Comparison of ENCODE assay signal across 10 mouse cellular contexts in the genomic region with DNA sequence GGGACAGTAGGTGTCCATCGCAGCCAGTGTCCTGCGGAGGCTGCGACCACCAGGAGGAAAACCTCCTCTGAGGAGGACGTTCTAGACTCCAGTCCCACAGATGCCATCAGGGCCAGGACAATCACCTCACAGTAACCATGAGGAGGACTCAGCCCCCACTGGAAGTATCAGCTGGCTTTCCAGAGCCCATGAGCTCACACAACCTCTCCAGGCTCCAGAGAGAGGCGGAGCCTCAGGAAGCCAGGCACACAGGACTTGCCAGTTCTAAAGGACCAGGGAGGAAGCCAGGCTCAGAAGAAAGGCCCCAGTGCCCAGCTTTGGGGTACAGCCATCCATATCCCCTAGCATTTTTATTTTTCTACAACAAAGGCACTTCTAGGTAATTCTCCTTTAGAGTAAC. TPM values are rescaled to one million over a fixed set of nuclear protein-coding genes. Genes with fewer than 3 reads are reported as not detected.
A peak's percentile ranks its signal among the peaks of the same experiment; 100 is the strongest.
DNase-seq lines count a peak whose midpoint lies in the region; TF ChIP-seq lines count a peak whose summit lies in the region.
"Had no signal": no experiment of that assay in that cellular context is flagged by ENCODE, and none has a peak within 500 bp of the region (broad histone marks: within the 10 kb centered on the region; RNA-seq: fewer than 3 reads in every experiment).

No protein-coding gene starts in this region.

- peak; percentile 67 for DNase-seq in adrenal gland, postnatal 14 days
- DNase-seq in adrenal gland, adult 18-20 months (ENCODE audit: low spot score in 2 of 2), result no peak
- no peak for DNase-seq in layer of hippocampus, adult 2 months (ENCODE audit: low spot score in 2 of 2)
- no peak for DNase-seq in layer of hippocampus, postnatal 36 days
- peak; percentile 41 for DNase-seq in urinary bladder, postnatal 14 days (ENCODE audit: low spot score)
- DNase-seq in urinary bladder, postnatal 25 days (ENCODE audit: low spot score), result no peak
- DNase-seq in spleen, adult 18-20 months, result no peak
- no peak for DNase-seq in left cerebral cortex, adult 9 months (ENCODE audit: low spot score in 2 of 2)
- DNase-seq: thymus, adult 18-20 months had no signal

- no peak for TF ChIP-seq CTCF in layer of hippocampus, adult 2 months (conservative IDR thresholded peaks at IDR 0.05)

- no peak overlapping the region for H3K4me3 ChIP-seq in layer of hippocampus, adult 2 months
- H3K4me3 ChIP-seq: midbrain, embryonic 10.5 days had no signal

- H3K27ac ChIP-seq in layer of hippocampus, adult 2 months, result peak overlapping the region; percentile 39; the same call in 1 of the 2 replicates
- H3K27ac ChIP-seq: midbrain, embryonic 10.5 days had no signal

RNA-seq across cellular contexts. Expression of gene Sbno2, which starts 9.8 kb away (rescaled TPM):
- 52.8 and 52.9 TPM in 2 replicates for total RNA-seq in adrenal gland, postnatal 14 days (2021)
- 10 to 100 TPM; 31.0 to 41.4 TPM for total RNA-seq in adrenal gland, adult 18-20 months (2021)
- total RNA-seq in layer of hippocampus, adult 2 months (2021), result 10 to 100 TPM; 22.4 to 23.4 TPM
- total RNA-seq in layer of hippocampus, postnatal 36 days (2021), result 10 to 100 TPM; 17.2 to 20.7 TPM

RNA-seq across cellular contexts. Expression of gene Stk11, which starts 20.1 kb away (rescaled TPM):
- total RNA-seq in adrenal gland, postnatal 14 days (2021), result 138 and 147 TPM in 2 replicates
- 100 to 1,000 TPM; 154 to 158 TPM for total RNA-seq in adrenal gland, adult 18-20 months (2021)
- total RNA-seq in layer of hippocampus, adult 2 months (2021), result 10 to 100 TPM; 96.8 to 97.7 TPM
- total RNA-seq in layer of hippocampus, postnatal 36 days (2021), result 10 to 100 TPM; 93.3 to 95.9 TPM

RNA-seq across cellular contexts. Expression of gene Atp5d, which starts 42.9 kb away (rescaled TPM):
- 920 and 980 TPM in 2 replicates for total RNA-seq in adrenal gland, postnatal 14 days (2021)
- total RNA-seq in adrenal gland, adult 18-20 months (2021), result 1,000 to 10,000 TPM in 1 of 2 experiments, 100 to 1,000 TPM in 1; 593 to 1,133 TPM
- 100 to 1,000 TPM; 332 to 344 TPM for total RNA-seq in layer of hippocampus, adult 2 months (2021)
- total RNA-seq in layer of hippocampus, postnatal 36 days (2021), result 100 to 1,000 TPM; 324 to 369 TPM

RNA-seq across cellular contexts. Expression of gene Cbarp, which starts 45.1 kb away (rescaled TPM):
- 69.9 and 137 TPM in 2 replicates for total RNA-seq in adrenal gland, postnatal 14 days (2021)
- 100 to 1,000 TPM; 129 to 266 TPM for total RNA-seq in adrenal gland, adult 18-20 months (2021)
- 100 to 1,000 TPM; 331 to 341 TPM for total RNA-seq in layer of hippocampus, adult 2 months (2021)
- total RNA-seq in layer of hippocampus, postnatal 36 days (2021), result 100 to 1,000 TPM; 336 to 379 TPM

RNA-seq across cellular contexts. Expression of gene Gpx4, which starts 48.6 kb away (rescaled TPM):
- 1,329 and 1,354 TPM in 2 replicates for total RNA-seq in adrenal gland, postnatal 14 days (2021)
- total RNA-seq in adrenal gland, adult 18-20 months (2021), result 1,000 to 10,000 TPM; 1,091 to 1,886 TPM
- 100 to 1,000 TPM; 440 to 464 TPM for total RNA-seq in layer of hippocampus, adult 2 months (2021)
- 100 to 1,000 TPM; 445 to 446 TPM for total RNA-seq in layer of hippocampus, postnatal 36 days (2021)

Comparison
In these comparisons a context has a peak if more than half of its experiments do, and no peak if none do; other contexts are left out.
1. DNase-seq: peak in adrenal gland, postnatal 14 days (single experiment) and urinary bladder, postnatal 14 days (single experiment); none in adrenal gland, adult 18-20 months (0 of 2), layer of hippocampus, adult 2 months (0 of 2), layer of hippocampus, postnatal 36 days (0 of 2), urinary bladder, postnatal 25 days (single experiment), spleen, adult 18-20 months (0 of 2) and left cerebral cortex, adult 9 months (0 of 2).